Mouse (Mus musculus) kidney, embryonic 14.5 days (tissue): ENCODE data around the gene Cep63. TPM values are rescaled to one million over a fixed set of nuclear protein-coding genes. Genes with fewer than 3 reads are reported as not detected.

Source experiments
- ATAC-seq: fragments of 200-750 bp; cut with Nextera tagmentation; 2 replicates; pipeline ENCODE4 v1.8.0; 2017; ENCODE audit warnings: moderate number of reproducible peaks, mild to moderate bottlenecking, moderate TSS enrichment, moderate library complexity; ENCODE audit not compliant: low FRiP score, low TSS enrichment
- H3K27ac ChIP-seq: fragments of 300-500 bp; sonication (generic); 2 replicates; pipeline ENCODE4 v1.5.1; 2014; ENCODE audit warnings: low read depth, mild to moderate bottlenecking, low read length, moderate library complexity, mixed read lengths
- H3K27me3 ChIP-seq: fragments of 300-500 bp; sonication (generic); 2 replicates; pipeline ENCODE4 v1.6.1; 2014; ENCODE audit warnings: mild to moderate bottlenecking, low read length; ENCODE audit not compliant: control insufficient read depth, insufficient read depth
- H3K36me3 ChIP-seq: fragments of 300-500 bp; sonication (generic); 2 replicates; pipeline ENCODE4 v1.6.1; 2014; ENCODE audit warnings: low read length, mixed read lengths; ENCODE audit not compliant: control insufficient read depth, insufficient read depth
- H3K4me1 ChIP-seq: fragments of 300-500 bp; sonication (generic); 2 replicates; pipeline ENCODE4 v1.6.1; 2014; ENCODE audit warnings: low read length, mixed read lengths; ENCODE audit not compliant: control insufficient read depth, insufficient read depth
- H3K4me2 ChIP-seq: fragments of 300-500 bp; sonication (generic); replicated peaks from 2 replicates; pipeline ENCODE4 v1.6.1; 2014; ENCODE audit warnings: low read depth, mild to moderate bottlenecking, low read length
- H3K4me3 ChIP-seq: fragments of 300-500 bp; sonication (generic); 2 replicates; pipeline ENCODE4 v1.5.1; 2014; ENCODE audit warnings: mild to moderate bottlenecking, low read length
- H3K9ac ChIP-seq: fragments of 300-500 bp; sonication (generic); 2 replicates; pipeline ENCODE4 v1.6.1; 2014; ENCODE audit warnings: low read depth, mild to moderate bottlenecking, low read length, moderate library complexity
- H3K9me3 ChIP-seq: fragments of 300-500 bp; sonication (generic); 2 replicates; pipeline ENCODE4 v1.6.1; 2016; ENCODE audit warnings: low read length; ENCODE audit not compliant: control insufficient read depth
- whole genome bisulfite sequencing: fragments of 180-500 bp; shearing (Covaris S2); extraction: QIAGEN DNeasy Blood & Tissue Kit; methylation state at CpG from one replicate; pipeline ENCODE4 v1.1.7; 2014; 5-methylcytosine and 5-hydroxymethylcytosine counted together
- polyA plus RNA-seq: library from polyadenylated mRNA; unstranded; fragments of >200 nt; fragmentation: Nextera tagmentation; extraction: Ambion mirVana; gene quantifications from 2 replicates; pipeline ENCODE4 v1.2.1, GENCODE M21; 2014

Cep63 gene
- polyA plus RNA-seq, 1 experiment from 2014 or later: 51.7 TPM

GRCm38 (mm10) chr9:102605162-102605561 is 21.2 kb downstream of the Cep63 start:
- H3K36me3 ChIP-seq: peaks cover 16% of the 10 kb centered on the region; the same call in 1 of the 2 replicates
- H3K9me3 ChIP-seq: no peaks in the 10 kb centered on the region
- no peaks in the 10 kb centered on the region for H3K27me3 ChIP-seq
- H3K4me1 ChIP-seq: no peaks in the 10 kb centered on the region
- H3K4me2 ChIP-seq: no peak overlapping the region
- no peak overlapping the region for H3K27ac ChIP-seq
- 90% methylated on average over 6 of the region's 6 CpGs for WGBS
- no peak overlapping the region for H3K9ac ChIP-seq
- H3K4me3 ChIP-seq: no peak overlapping the region
- no peak for ATAC-seq

GRCm38 (mm10) chr9:102601666-102602065 is 24.7 kb downstream of the Cep63 start:
- 90% methylated on average over 2 of the region's 2 CpGs for WGBS
- peaks cover 14% of the 10 kb centered on the region; the same call in 1 of the 2 replicates for H3K36me3 ChIP-seq
- no peaks in the 10 kb centered on the region for H3K4me1 ChIP-seq
- H3K4me3 ChIP-seq: no peak overlapping the region
- H3K4me2 ChIP-seq: no peak overlapping the region
- H3K9me3 ChIP-seq: no peaks in the 10 kb centered on the region
- no peak for ATAC-seq
- no peak overlapping the region for H3K9ac ChIP-seq
- H3K27me3 ChIP-seq: no peaks in the 10 kb centered on the region
- no peak overlapping the region for H3K27ac ChIP-seq

GRCm38 (mm10) chr9:102601187-102601586 is 25.1 kb downstream of the Cep63 start:
- ATAC-seq: no peak
- peaks cover 16% of the 10 kb centered on the region; the same call in 1 of the 2 replicates for H3K36me3 ChIP-seq
- no peak overlapping the region for H3K27ac ChIP-seq
- WGBS: 94% methylated on average over 2 of the region's 2 CpGs
- no peaks in the 10 kb centered on the region for H3K9me3 ChIP-seq
- H3K9ac ChIP-seq: no peak overlapping the region
- no peaks in the 10 kb centered on the region for H3K4me1 ChIP-seq
- H3K27me3 ChIP-seq: no peaks in the 10 kb centered on the region
- no peak overlapping the region for H3K4me2 ChIP-seq
- no peak overlapping the region for H3K4me3 ChIP-seq

GRCm38 (mm10) chr9:102595662-102596436 is 30.5 kb downstream of the Cep63 start:
- Histone ChIP-seq H3K4me3 (no peak overlapping the region), H3K4me1 (peaks cover 13% of the 10 kb centered on the region; the same call in 1 of the 2 replicates), H3K9me3 (no peaks in the 10 kb centered on the region), H3K27me3 (no peaks in the 10 kb centered on the region), H3K36me3 (peaks cover 24% of the 10 kb centered on the region), H3K9ac (no peak overlapping the region), H3K27ac (peak overlapping the region; percentile 30; the same call in 1 of the 2 replicates), H3K4me2 (no peak overlapping the region)
- WGBS: 74% methylated on average over 8 of the region's 8 CpGs
- no peak for ATAC-seq

GRCm38 (mm10) chr9:102594667-102595393 is 31.5 kb downstream of the Cep63 start:
- Histone ChIP-seq H3K4me2 (no peak overlapping the region), H3K9me3 (no peaks in the 10 kb centered on the region), H3K4me1 (peaks cover 13% of the 10 kb centered on the region; the same call in 1 of the 2 replicates), H3K4me3 (no peak overlapping the region), H3K36me3 (peaks cover 24% of the 10 kb centered on the region), H3K27ac (no peak overlapping the region), H3K27me3 (no peaks in the 10 kb centered on the region), H3K9ac (no peak overlapping the region)
- 49% methylated on average over 6 of the region's 6 CpGs for WGBS
- peak; percentile 81; the same call in 1 of the 2 replicates for ATAC-seq

GRCm38 (mm10) chr9:102587347-102587746 is 39.0 kb downstream of the Cep63 start:
- peaks cover 24% of the 10 kb centered on the region; the same call in 1 of the 2 replicates for H3K36me3 ChIP-seq
- WGBS: 83% methylated on average over 5 of the region's 5 CpGs
- H3K27ac ChIP-seq: no peak overlapping the region

GRCm38 (mm10) chr9:102581921-102582469 is 44.3 kb downstream of the Cep63 start:
- H3K4me1 ChIP-seq: no peaks in the 10 kb centered on the region
- no peak for ATAC-seq
- no peak overlapping the region for H3K4me3 ChIP-seq
- WGBS: 87% methylated on average over 12 of the region's 12 CpGs
- no peaks in the 10 kb centered on the region for H3K27me3 ChIP-seq
- no peaks in the 10 kb centered on the region for H3K9me3 ChIP-seq
- H3K9ac ChIP-seq: no peak overlapping the region
- no peak overlapping the region for H3K27ac ChIP-seq
- peaks cover 17% of the 10 kb centered on the region; the same call in 1 of the 2 replicates for H3K36me3 ChIP-seq
- no peak overlapping the region for H3K4me2 ChIP-seq

More at GRCm38 (mm10) chr9:102587347-102587746, 39.0 kb downstream of the Cep63 start:
- Histone ChIP-seq H3K4me3 (no peak overlapping the region), H3K9ac (no peak overlapping the region), H3K27me3 (no peaks in the 10 kb centered on the region), H3K9me3 (no peaks in the 10 kb centered on the region), H3K4me1 (no peaks in the 10 kb centered on the region), H3K4me2 (no peak overlapping the region)
- no peak for ATAC-seq

GRCm38 (mm10) chr9:102577480-102577879 is 48.9 kb downstream of the Cep63 start:
- Histone ChIP-seq H3K4me2 (no peak overlapping the region), H3K9ac (no peak overlapping the region), H3K4me3 (no peak overlapping the region), H3K27me3 (no peaks in the 10 kb centered on the region), H3K9me3 (no peaks in the 10 kb centered on the region), H3K27ac (no peak overlapping the region), H3K4me1 (no peaks in the 10 kb centered on the region), H3K36me3 (no peaks in the 10 kb centered on the region)
- WGBS: 38% methylated on average over 5 of the region's 5 CpGs
- ATAC-seq: no peak
